Mouse (Mus musculus): ENCODE data around the gene Auts2.

GRCm38 (mm10) chr5:131631038-131631997 is 911.8 kb downstream of the Auts2 start:
- TF ChIP-seq CTCF (IDR thresholded peaks at IDR 0.05) (no peak), POLR2A (IDR thresholded peaks at IDR 0.05; ENCODE audit: insufficient read depth, low read depth, low read length) (no peak)

Measured in heart, adult 2 months (tissue).